Mouse (Mus musculus): Measurements from ENCODE around the gene Tlx1.

DNA sequence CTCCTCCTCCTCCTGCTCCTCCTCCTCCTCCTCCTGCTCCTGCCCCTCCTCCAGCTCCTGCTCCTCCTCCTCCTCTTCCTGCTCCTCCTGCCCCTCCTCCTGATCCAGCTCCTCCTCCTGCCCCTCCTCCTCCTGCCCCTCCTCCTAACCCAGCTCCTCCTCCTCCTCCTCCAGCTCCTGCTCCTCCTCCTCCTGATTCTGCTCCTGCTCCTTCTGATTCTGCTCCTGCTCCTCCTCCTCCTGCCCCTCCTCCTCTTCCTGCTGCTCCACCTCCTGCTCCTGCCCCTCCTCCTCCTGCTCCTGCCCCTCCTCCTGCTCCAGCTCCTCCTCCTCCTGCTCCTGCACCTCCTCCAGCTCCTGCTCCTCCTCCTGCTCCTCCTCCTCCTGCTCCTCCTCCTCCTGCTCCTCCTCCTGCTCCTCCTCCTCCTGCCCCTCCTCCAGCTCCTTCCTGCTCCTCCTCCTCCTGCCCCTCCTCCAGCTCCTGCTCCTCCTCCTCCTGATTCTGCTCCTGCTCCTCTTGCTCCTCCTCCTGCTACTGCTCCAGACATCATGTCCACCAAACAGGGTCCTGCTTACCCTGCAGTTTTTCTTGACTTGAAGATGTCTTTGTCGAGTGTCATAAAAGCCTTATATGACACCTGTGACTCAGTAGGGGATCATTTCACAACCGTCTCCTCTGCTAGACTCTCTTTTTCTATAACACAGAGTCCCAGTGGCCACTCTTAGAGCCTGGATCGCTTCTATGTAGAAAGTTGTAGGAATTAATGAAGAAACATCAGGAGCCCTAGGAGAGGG is 55.0 kb downstream of the Tlx1 start:
- no peak for TF ChIP-seq CHD2 (IDR thresholded peaks at IDR 0.05; ENCODE audit: low read depth, low read length)
- TF ChIP-seq ZNF384 (IDR thresholded peaks at IDR 0.05; ENCODE audit: low read depth, low read length): no peak
